Mouse (Mus musculus): ENCODE measurements around the gene Zfp853.

GRCm38 (mm10) chr5:143255131-143255519 is 38.3 kb downstream of the Zfp853 start:
- no peak for TF ChIP-seq MYC (IDR thresholded peaks at IDR 0.05; ENCODE audit: low read depth, low read length)
- no peak for TF ChIP-seq UBTF (IDR thresholded peaks at IDR 0.05; ENCODE audit: low read depth, low read length)
- TF ChIP-seq USF1 (IDR thresholded peaks at IDR 0.05; ENCODE audit: low read depth, low read length), result no peak
- TF ChIP-seq EP300 (IDR thresholded peaks at IDR 0.05; ENCODE audit: low read length), result no peak
- no peak for TF ChIP-seq POLR2A (IDR thresholded peaks at IDR 0.05; ENCODE audit: low read depth, low read length)
- no peak for TF ChIP-seq CTCF (conservative IDR thresholded peaks at IDR 0.05 in 1 of 2, IDR thresholded peaks at IDR 0.05 in 1 of 2; ENCODE audit: low read depth in 2 of 2, low read length in 2 of 2)
- no peak for TF ChIP-seq JUN (IDR thresholded peaks at IDR 0.05; ENCODE audit: insufficient read depth, low read depth, low read length)
- TF ChIP-seq MAFK (IDR thresholded peaks at IDR 0.05; ENCODE audit: insufficient replicate concordance, low read length), result no peak
- no peak for TF ChIP-seq KAT2A (IDR thresholded peaks at IDR 0.05; ENCODE audit: insufficient replicate concordance, low read length)
- no peak for TF ChIP-seq ELF1 (IDR thresholded peaks at IDR 0.05; ENCODE audit: low read depth, low read length)

Data from CH12.LX (cell line).